Mouse (Mus musculus): ENCODE data around the gene Rbx1. TPM values are rescaled to one million over a fixed set of nuclear protein-coding genes. Genes with fewer than 3 reads are reported as not detected.
A peak's percentile ranks its signal among the peaks of the same experiment; 100 is the strongest.

Gene Rbx1
- polyA plus RNA-seq, 1 experiment from 2014 or later, result 454 TPM

- Histone ChIP-seq H3K9me3 (no peaks in the 10 kb centered on the region), H3K4me2 (no peak overlapping the region), H3K4me1 (no peaks in the 10 kb centered on the region), H3K36me3 (no peaks in the 10 kb centered on the region), H3K4me3 (no peak overlapping the region), H3K27me3 (no peaks in the 10 kb centered on the region), H3K27ac (no peak overlapping the region), H3K9ac (no peak overlapping the region)
- 86% methylated on average over 2 of the region's 2 CpGs for WGBS
- no peak for ATAC-seq (ENCODE audit: insufficient number of reproducible peaks, low FRiP score, low TSS enrichment, low read depth)
These were observed 37.4 kb downstream of the Rbx1 start for GRCm38 (mm10) chr15:81503466-81503865.

- no peak overlapping the region for H3K27ac ChIP-seq
- H3K4me3 ChIP-seq, result no peak overlapping the region
- ATAC-seq (ENCODE audit: insufficient number of reproducible peaks, low FRiP score, low TSS enrichment, low read depth), result no peak
- H3K27me3 ChIP-seq, result no peaks in the 10 kb centered on the region
- H3K9ac ChIP-seq, result no peak overlapping the region
- no peaks in the 10 kb centered on the region for H3K36me3 ChIP-seq
- WGBS, result 92% methylated on average over 2 of the region's 2 CpGs
- H3K4me2 ChIP-seq, result no peak overlapping the region
- H3K4me1 ChIP-seq, result no peaks in the 10 kb centered on the region
- no peaks in the 10 kb centered on the region for H3K9me3 ChIP-seq
These were observed 37.9 kb downstream of the Rbx1 start for GRCm38 (mm10) chr15:81503995-81504394.

GRCm38 (mm10) chr15:81507201-81507600 is 41.1 kb downstream of the Rbx1 start:
- Histone ChIP-seq H3K4me2 (no peak overlapping the region), H3K4me3 (no peak overlapping the region), H3K27me3 (no peaks in the 10 kb centered on the region), H3K27ac (no peak overlapping the region), H3K36me3 (no peaks in the 10 kb centered on the region), H3K9me3 (no peaks in the 10 kb centered on the region), H3K4me1 (0 out of 2 replicates have a peak, but pooled peaks cover 2% of the 10 kb centered on the region), H3K9ac (no peak overlapping the region)
- no peak for ATAC-seq (ENCODE audit: insufficient number of reproducible peaks, low FRiP score, low TSS enrichment, low read depth)

GRCm38 (mm10) chr15:81510621-81511020 is 44.5 kb downstream of the Rbx1 start:
- ATAC-seq (ENCODE audit: insufficient number of reproducible peaks, low FRiP score, low TSS enrichment, low read depth), result no peak
- H3K27me3 ChIP-seq, result no peaks in the 10 kb centered on the region
- H3K4me3 ChIP-seq, result no peak overlapping the region
- H3K27ac ChIP-seq, result no peak overlapping the region
- H3K9me3 ChIP-seq, result no peaks in the 10 kb centered on the region
- 83% methylated on average over 4 of the region's 4 CpGs for WGBS
- no peak overlapping the region for H3K9ac ChIP-seq
- H3K36me3 ChIP-seq, result no peaks in the 10 kb centered on the region
- H3K4me2 ChIP-seq, result no peak overlapping the region
- peaks cover 16% of the 10 kb centered on the region for H3K4me1 ChIP-seq

- Histone ChIP-seq H3K9ac (no peak overlapping the region), H3K4me1 (peaks cover 16% of the 10 kb centered on the region), H3K36me3 (no peaks in the 10 kb centered on the region), H3K9me3 (no peaks in the 10 kb centered on the region), H3K4me3 (peak overlapping the region; percentile 26), H3K27ac (peak overlapping the region; percentile 68), H3K4me2 (peak overlapping the region; percentile 34), H3K27me3 (no peaks in the 10 kb centered on the region)
- WGBS, result 28% methylated on average over 21 of the region's 21 CpGs
- ATAC-seq (ENCODE audit: insufficient number of reproducible peaks, low FRiP score, low TSS enrichment, low read depth), result no peak
These were observed 45.6 kb downstream of the Rbx1 start for GRCm38 (mm10) chr15:81511601-81512261.

- peaks cover 16% of the 10 kb centered on the region for H3K4me1 ChIP-seq
- H3K4me3 ChIP-seq, result peak overlapping the region; percentile 39
- H3K27me3 ChIP-seq, result no peaks in the 10 kb centered on the region
- 7% methylated on average over 18 of the region's 18 CpGs for WGBS
- H3K9me3 ChIP-seq, result no peaks in the 10 kb centered on the region
- peak overlapping the region; percentile 38; the same call in 1 of the 2 replicates for H3K27ac ChIP-seq
- H3K9ac ChIP-seq, result 0 out of 2 replicates have a peak overlapping the region, but pooled peaks have one; percentile 14
- H3K4me2 ChIP-seq, result peak overlapping the region; percentile 62
- ATAC-seq (ENCODE audit: insufficient number of reproducible peaks, low FRiP score, low TSS enrichment, low read depth), result peak; percentile 62; the same call in 1 of the 2 replicates
- no peaks in the 10 kb centered on the region for H3K36me3 ChIP-seq
These were observed 48.2 kb downstream of the Rbx1 start for GRCm38 (mm10) chr15:81514111-81514971.

- Histone ChIP-seq H3K4me2 (no peak overlapping the region), H3K36me3 (no peaks in the 10 kb centered on the region), H3K27ac (no peak overlapping the region), H3K4me1 (peaks cover 16% of the 10 kb centered on the region), H3K9me3 (no peaks in the 10 kb centered on the region), H3K9ac (no peak overlapping the region), H3K27me3 (no peaks in the 10 kb centered on the region), H3K4me3 (no peak overlapping the region)
- no peak for ATAC-seq (ENCODE audit: insufficient number of reproducible peaks, low FRiP score, low TSS enrichment, low read depth)
- WGBS, result 79% methylated on average over 3 of the region's 3 CpGs
These were observed 49.1 kb downstream of the Rbx1 start for GRCm38 (mm10) chr15:81515221-81515620.

- no peaks in the 10 kb centered on the region for H3K36me3 ChIP-seq
- no peak overlapping the region for H3K27ac ChIP-seq
- ATAC-seq (ENCODE audit: insufficient number of reproducible peaks, low FRiP score, low TSS enrichment, low read depth), result no peak
- 29% methylated on average over 6 of the region's 6 CpGs for WGBS
- H3K4me3 ChIP-seq, result no peak overlapping the region
- no peak overlapping the region for H3K4me2 ChIP-seq
- H3K27me3 ChIP-seq, result no peaks in the 10 kb centered on the region
- peaks cover 29% of the 10 kb centered on the region for H3K4me1 ChIP-seq
- no peaks in the 10 kb centered on the region for H3K9me3 ChIP-seq
- no peak overlapping the region for H3K9ac ChIP-seq
These were observed 51.9 kb downstream of the Rbx1 start for GRCm38 (mm10) chr15:81518031-81518430.

GRCm38 (mm10) chr15:81518761-81519160 is 52.7 kb downstream of the Rbx1 start:
- Histone ChIP-seq H3K4me3 (no peak overlapping the region), H3K9me3 (no peaks in the 10 kb centered on the region), H3K9ac (no peak overlapping the region), H3K27ac (no peak overlapping the region), H3K27me3 (no peaks in the 10 kb centered on the region), H3K4me2 (no peak overlapping the region), H3K36me3 (no peaks in the 10 kb centered on the region), H3K4me1 (peaks cover 29% of the 10 kb centered on the region)
- ATAC-seq (ENCODE audit: insufficient number of reproducible peaks, low FRiP score, low TSS enrichment, low read depth), result no peak
- 65% methylated on average over 5 of the region's 5 CpGs for WGBS

- under 1% methylated on average over 38 of the region's 38 CpGs for WGBS
- H3K4me1 ChIP-seq, result peaks cover 18% of the 10 kb centered on the region; the same call in 1 of the 2 replicates
- H3K27ac ChIP-seq, result peak overlapping the region; percentile 90
- peak overlapping the region; percentile 45 for H3K9ac ChIP-seq
- H3K4me3 ChIP-seq, result peak overlapping the region; percentile 67
- H3K36me3 ChIP-seq, result no peaks in the 10 kb centered on the region
- H3K27me3 ChIP-seq, result no peaks in the 10 kb centered on the region
- no peak for ATAC-seq (ENCODE audit: insufficient number of reproducible peaks, low FRiP score, low TSS enrichment, low read depth)
- H3K4me2 ChIP-seq, result peak overlapping the region; percentile 99
- no peaks in the 10 kb centered on the region for H3K9me3 ChIP-seq
These were observed 56.1 kb downstream of the Rbx1 start for GRCm38 (mm10) chr15:81522036-81522751.

GRCm38 (mm10) chr15:81522761-81523168 is 56.7 kb downstream of the Rbx1 start:
- H3K36me3 ChIP-seq, result no peaks in the 10 kb centered on the region
- no peaks in the 10 kb centered on the region for H3K27me3 ChIP-seq
- under 1% methylated on average over 16 of the region's 16 CpGs for WGBS
- no peaks in the 10 kb centered on the region for H3K9me3 ChIP-seq
- H3K4me3 ChIP-seq, result peak overlapping the region; percentile 67
- H3K4me2 ChIP-seq, result peak overlapping the region; percentile 99
- peak overlapping the region; percentile 90 for H3K27ac ChIP-seq
- H3K4me1 ChIP-seq, result peaks cover 18% of the 10 kb centered on the region; the same call in 1 of the 2 replicates
- peak overlapping the region; percentile 45 for H3K9ac ChIP-seq
- peak; percentile 65; the same call in 1 of the 2 replicates for ATAC-seq (ENCODE audit: insufficient number of reproducible peaks, low FRiP score, low TSS enrichment, low read depth)

Measured in limb, embryonic 15.5 days (tissue).